In genomic region chr7:112690836-112691781, GRCm38 (mm10) we compare ENCODE assay signal across 11 mouse cellular contexts. TPM values are rescaled to one million over a fixed set of nuclear protein-coding genes. Genes with fewer than 3 reads are reported as not detected.
A peak's percentile ranks its signal among the peaks of the same experiment; 100 is the strongest.
DNase-seq lines count a peak whose midpoint lies in the region; ATAC-seq and TF ChIP-seq lines count a peak whose summit lies in the region.
"Had no signal": no experiment of that assay in that cellular context is flagged by ENCODE, and none has a peak within 500 bp of the region (broad histone marks: within the 10 kb centered on the region; RNA-seq: fewer than 3 reads in every experiment).

No protein-coding gene starts in this region.

- TF ChIP-seq CTCF in lung, embryonic 14.5 days (IDR thresholded peaks at IDR 0.05; ENCODE audit: low read depth): no peak
- TF ChIP-seq CTCF in lung, postnatal 0 days (IDR thresholded peaks at IDR 0.05): no peak

- H3K36me3 ChIP-seq in lung, embryonic 14.5 days (ENCODE audit: insufficient read depth): no peaks in the 10 kb centered on the region
- H3K36me3 ChIP-seq in lung, postnatal 0 days (ENCODE audit: insufficient read depth, low read length): no peaks in the 10 kb centered on the region
- no peaks in the 10 kb centered on the region for H3K36me3 ChIP-seq in embryonic facial prominence, embryonic 11.5 days (replicated peaks; ENCODE audit: control insufficient read depth, insufficient read depth, low read depth, low read length)
- no peaks in the 10 kb centered on the region for H3K36me3 ChIP-seq in kidney, embryonic 14.5 days (ENCODE audit: control insufficient read depth, insufficient read depth, low read length)
- no peaks in the 10 kb centered on the region for H3K36me3 ChIP-seq in stomach, embryonic 14.5 days (ENCODE audit: control insufficient read depth, insufficient read depth, low read length)
- no peaks in the 10 kb centered on the region for H3K36me3 ChIP-seq in forebrain, embryonic 13.5 days (ENCODE audit: poor library complexity, severe bottlenecking)
- H3K36me3 ChIP-seq: embryonic facial prominence, embryonic 15.5 days; neural tube, embryonic 12.5 days had no signal

- H3K27me3 ChIP-seq in lung, embryonic 14.5 days (ENCODE audit: insufficient read depth, low read length): no peaks in the 10 kb centered on the region
- H3K27me3 ChIP-seq in lung, postnatal 0 days (replicated peaks; ENCODE audit: insufficient read depth, low read length): no peaks in the 10 kb centered on the region
- no peaks in the 10 kb centered on the region for H3K27me3 ChIP-seq in embryonic facial prominence, embryonic 11.5 days (ENCODE audit: control insufficient read depth, insufficient read depth, low read length)
- H3K27me3 ChIP-seq in kidney, embryonic 14.5 days (ENCODE audit: control insufficient read depth, insufficient read depth, low read length): no peaks in the 10 kb centered on the region
- H3K27me3 ChIP-seq in stomach, embryonic 14.5 days (ENCODE audit: control insufficient read depth, insufficient read depth, low read length): no peaks in the 10 kb centered on the region
- H3K27me3 ChIP-seq in forebrain, embryonic 13.5 days: no peaks in the 10 kb centered on the region
- H3K27me3 ChIP-seq: embryonic facial prominence, embryonic 15.5 days; neural tube, embryonic 12.5 days had no signal

- no peaks in the 10 kb centered on the region for H3K9me3 ChIP-seq in lung, embryonic 14.5 days (ENCODE audit: low read depth, low read length)
- H3K9me3 ChIP-seq in lung, postnatal 0 days (ENCODE audit: low read length): no peaks in the 10 kb centered on the region
- no peaks in the 10 kb centered on the region for H3K9me3 ChIP-seq in embryonic facial prominence, embryonic 11.5 days (replicated peaks; ENCODE audit: control insufficient read depth, low read length)
- H3K9me3 ChIP-seq in kidney, embryonic 14.5 days (ENCODE audit: control insufficient read depth, low read length): no peaks in the 10 kb centered on the region
- H3K9me3 ChIP-seq in stomach, embryonic 14.5 days (ENCODE audit: control insufficient read depth, low read depth, low read length): no peaks in the 10 kb centered on the region
- H3K9me3 ChIP-seq in forebrain, embryonic 13.5 days (replicated peaks): no peaks in the 10 kb centered on the region
- H3K9me3 ChIP-seq: embryonic facial prominence, embryonic 15.5 days; neural tube, embryonic 12.5 days had no signal

- no peak overlapping the region for H3K9ac ChIP-seq in lung, embryonic 14.5 days
- H3K9ac ChIP-seq in lung, postnatal 0 days (replicated peaks; ENCODE audit: low read depth): no peak overlapping the region
- no peak overlapping the region for H3K9ac ChIP-seq in embryonic facial prominence, embryonic 11.5 days (replicated peaks; ENCODE audit: low read length)
- no peak overlapping the region for H3K9ac ChIP-seq in kidney, embryonic 14.5 days (ENCODE audit: low read depth, low read length)
- no peak overlapping the region for H3K9ac ChIP-seq in stomach, embryonic 14.5 days (replicated peaks; ENCODE audit: low read depth, low read length)
- no peak overlapping the region for H3K9ac ChIP-seq in forebrain, embryonic 13.5 days
- H3K9ac ChIP-seq: embryonic facial prominence, embryonic 15.5 days; neural tube, embryonic 12.5 days had no signal

- ATAC-seq in lung, embryonic 14.5 days (ENCODE audit: insufficient read depth): no peak
- no peak for ATAC-seq in lung, postnatal 0 days
- no peak for ATAC-seq in embryonic facial prominence, embryonic 11.5 days (replicated peaks; ENCODE audit: insufficient number of reproducible peaks, low FRiP score, low TSS enrichment, low read depth)
- ATAC-seq in kidney, embryonic 14.5 days (ENCODE audit: low FRiP score, low TSS enrichment): no peak
- ATAC-seq in stomach, embryonic 14.5 days (ENCODE audit: insufficient number of reproducible peaks, insufficient read depth, low FRiP score, low read depth): peak; percentile 5; the same call in 1 of the 2 replicates
- no peak for ATAC-seq in forebrain, embryonic 13.5 days

- 29% methylated on average over 7 of the region's 7 CpGs for WGBS in lung, embryonic 14.5 days
- WGBS in lung, postnatal 0 days: 39% methylated on average over 7 of the region's 7 CpGs
- 13% methylated on average over 7 of the region's 7 CpGs for WGBS in embryonic facial prominence, embryonic 11.5 days
- WGBS in kidney, embryonic 14.5 days: 22% methylated on average over 7 of the region's 7 CpGs
- 26% methylated on average over 7 of the region's 7 CpGs for WGBS in stomach, embryonic 14.5 days
- 19% methylated on average over 7 of the region's 7 CpGs for WGBS in forebrain, embryonic 13.5 days

- peak; percentile 44 for DNase-seq in lung, embryonic 14.5 days
- no peak for DNase-seq in lung, postnatal 0 days (ENCODE audit: low spot score)
- DNase-seq in embryonic facial prominence, embryonic 11.5 days (ENCODE audit: low spot score): peak; percentile 51
- no peak for DNase-seq in frontal cortex, adult 2 months (ENCODE audit: extremely low spot score in 1 of 2, low spot score in 1 of 2)
- DNase-seq in adrenal gland, postnatal 25 days: no peak

- TF ChIP-seq EP300 in lung, postnatal 0 days (IDR thresholded peaks at IDR 0.05): no peak

- no peak overlapping the region for H3K27ac ChIP-seq in lung, embryonic 14.5 days (ENCODE audit: low read depth)
- no peak overlapping the region for H3K27ac ChIP-seq in lung, postnatal 0 days (ENCODE audit: low read length)
- no peak overlapping the region for H3K27ac ChIP-seq in embryonic facial prominence, embryonic 11.5 days (replicated peaks; ENCODE audit: low read depth, low read length)
- H3K27ac ChIP-seq in kidney, embryonic 14.5 days (ENCODE audit: low read depth, low read length): peak overlapping the region; percentile 24; the same call in 1 of the 2 replicates
- 0 out of 2 replicates have a peak overlapping the region, but pooled peaks have one; percentile 33 for H3K27ac ChIP-seq in stomach, embryonic 14.5 days (ENCODE audit: low read length)
- H3K27ac ChIP-seq in forebrain, embryonic 13.5 days: no peak overlapping the region
- H3K27ac ChIP-seq: embryonic facial prominence, embryonic 15.5 days; macrophage; neural tube, embryonic 12.5 days had no signal

- peaks cover 55% of the 10 kb centered on the region for H3K4me1 ChIP-seq in lung, embryonic 14.5 days (ENCODE audit: insufficient read depth)
- peaks cover 14% of the 10 kb centered on the region; the same call in 1 of the 2 replicates for H3K4me1 ChIP-seq in lung, postnatal 0 days (ENCODE audit: insufficient read depth, low read depth, low read length)
- H3K4me1 ChIP-seq in embryonic facial prominence, embryonic 11.5 days (ENCODE audit: control insufficient read depth, insufficient read depth, low read length): peaks cover 7% of the 10 kb centered on the region
- H3K4me1 ChIP-seq in kidney, embryonic 14.5 days (ENCODE audit: control insufficient read depth, insufficient read depth, low read length): peaks cover 87% of the 10 kb centered on the region
- H3K4me1 ChIP-seq in stomach, embryonic 14.5 days (ENCODE audit: control insufficient read depth, insufficient read depth, low read length): peaks cover 81% of the 10 kb centered on the region
- H3K4me1 ChIP-seq in forebrain, embryonic 13.5 days: peaks cover 65% of the 10 kb centered on the region

- no peak overlapping the region for H3K4me3 ChIP-seq in lung, embryonic 14.5 days (ENCODE audit: low read depth, low read length)
- H3K4me3 ChIP-seq in lung, postnatal 0 days (ENCODE audit: low read depth, low read length): no peak overlapping the region
- H3K4me3 ChIP-seq in embryonic facial prominence, embryonic 11.5 days (ENCODE audit: low read depth, low read length): no peak overlapping the region
- H3K4me3 ChIP-seq in kidney, embryonic 14.5 days (ENCODE audit: low read length): no peak overlapping the region
- H3K4me3 ChIP-seq in stomach, embryonic 14.5 days (ENCODE audit: low read depth, low read length): no peak overlapping the region
- H3K4me3 ChIP-seq in forebrain, embryonic 13.5 days: no peak overlapping the region
- H3K4me3 ChIP-seq: embryonic facial prominence, embryonic 15.5 days; neural tube, embryonic 12.5 days had no signal

- H3K4me2 ChIP-seq in lung, embryonic 14.5 days: no peak overlapping the region
- H3K4me2 ChIP-seq in lung, postnatal 0 days (replicated peaks; ENCODE audit: low read depth, low read length): no peak overlapping the region
- H3K4me2 ChIP-seq in embryonic facial prominence, embryonic 11.5 days (ENCODE audit: low read depth, low read length): no peak overlapping the region
- no peak overlapping the region for H3K4me2 ChIP-seq in kidney, embryonic 14.5 days (replicated peaks; ENCODE audit: low read depth, low read length)
- no peak overlapping the region for H3K4me2 ChIP-seq in stomach, embryonic 14.5 days (replicated peaks; ENCODE audit: low read depth, low read length)
- no peak overlapping the region for H3K4me2 ChIP-seq in forebrain, embryonic 13.5 days
- H3K4me2 ChIP-seq: embryonic facial prominence, embryonic 15.5 days; neural tube, embryonic 12.5 days had no signal

RNA-seq across cellular contexts. Expression of gene Tead1, which starts 12.0 kb away (rescaled TPM):
- 26.5 and 27.6 TPM in 2 replicates for polyA plus RNA-seq in lung, embryonic 14.5 days (2014; fragmentation: Nextera tagmentation; extraction: Ambion mirVana)
- polyA plus RNA-seq in lung, postnatal 0 days (2015; fragmentation: Nextera tagmentation; extraction: Ambion mirVana): 23.0 and 28.8 TPM in 2 replicates
- 14.4 and 16.7 TPM in 2 replicates for polyA plus RNA-seq in embryonic facial prominence, embryonic 11.5 days (2014; fragmentation: Nextera tagmentation; extraction: Ambion mirVana)
- 30.1 and 36.8 TPM in 2 replicates for polyA plus RNA-seq in kidney, embryonic 14.5 days (2014; fragmentation: Nextera tagmentation; extraction: Ambion mirVana)
- polyA plus RNA-seq in stomach, embryonic 14.5 days (2014; fragmentation: Nextera tagmentation; extraction: Ambion mirVana): 31.6 and 36.2 TPM in 2 replicates
- polyA plus RNA-seq in frontal cortex, adult 2 months (2012; rRNA removed): 8.1 TPM in 2 replicates
- polyA plus RNA-seq in forebrain, embryonic 13.5 days (2015; fragmentation: Nextera tagmentation; extraction: Ambion mirVana): 22.0 and 24.0 TPM in 2 replicates
- 55.9 and 73.4 TPM in 2 replicates for total RNA-seq in adrenal gland, postnatal 25 days (2021)
- polyA plus RNA-seq: macrophage had no signal

Comparison
In these comparisons a context has a peak if more than half of its experiments do, and no peak if none do; other contexts are left out.
1. DNase-seq: peak in lung, embryonic 14.5 days (single experiment) and embryonic facial prominence, embryonic 11.5 days (single experiment); none in lung, postnatal 0 days (single experiment), frontal cortex, adult 2 months (0 of 2) and adrenal gland, postnatal 25 days (single experiment).
2. H3K27ac ChIP-seq: peak in kidney, embryonic 14.5 days (single experiment) and stomach, embryonic 14.5 days (single experiment); none in lung, embryonic 14.5 days (single experiment), lung, postnatal 0 days (single experiment), embryonic facial prominence, embryonic 11.5 days (single experiment) and forebrain, embryonic 13.5 days (single experiment).